8 mouse cellular contexts compared by ENCODE assay signal in the genomic region with DNA sequence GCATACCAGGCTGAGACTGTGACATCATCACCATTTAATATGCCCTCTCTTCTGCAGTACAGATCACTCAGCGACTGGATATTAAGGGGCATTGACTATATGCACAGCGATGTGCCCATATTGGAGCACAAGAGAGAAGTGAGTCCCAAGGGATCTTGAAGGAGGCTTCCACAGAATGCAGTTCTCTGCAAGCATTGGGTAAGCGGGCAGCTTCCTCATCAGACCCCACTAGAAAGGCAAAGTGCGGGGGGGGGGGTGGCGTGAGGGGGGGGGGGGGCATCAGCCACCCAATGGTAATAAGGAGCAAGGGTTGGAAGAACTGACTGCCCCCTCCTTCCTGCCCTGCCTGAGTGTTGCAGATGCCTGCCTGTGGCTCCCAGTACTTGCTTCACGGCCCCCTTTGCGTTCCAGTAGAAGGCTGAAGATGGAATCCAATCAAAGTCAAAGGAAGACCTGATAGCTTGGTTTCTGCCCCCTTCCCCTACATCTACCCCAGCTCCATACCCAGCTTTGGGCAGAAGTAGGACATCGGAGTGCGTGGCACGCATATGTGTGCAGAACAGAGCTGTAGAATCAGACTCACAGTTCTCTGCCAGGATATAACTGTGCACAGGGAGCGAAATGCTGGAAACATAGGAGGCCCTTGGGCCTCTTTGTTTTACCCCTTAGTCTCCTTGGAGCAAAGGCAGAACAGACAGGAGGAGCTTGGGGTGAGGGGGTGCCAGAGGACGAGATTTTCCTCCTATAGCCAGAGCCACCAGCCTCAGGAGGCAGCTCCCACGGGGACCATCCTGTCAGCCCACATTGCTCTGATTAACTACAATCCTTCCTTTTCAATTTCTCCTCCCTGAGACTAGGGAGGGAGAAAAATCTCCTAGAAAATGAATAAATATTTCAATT. TPM values are rescaled to one million over a fixed set of nuclear protein-coding genes. Genes with fewer than 3 reads are reported as not detected.
DNase-seq lines count a peak whose midpoint lies in the region; ATAC-seq and TF ChIP-seq lines count a peak whose summit lies in the region.

No protein-coding gene starts in this region.

- H3K27ac ChIP-seq in kidney, embryonic 16.5 days (ENCODE audit: low read length) = peak overlapping the region; percentile 87; the same call in 1 of the 2 replicates
- H3K27ac ChIP-seq in embryonic facial prominence, embryonic 15.5 days (replicated peaks) = peak overlapping the region; percentile 96
- peak overlapping the region; percentile 74 for H3K27ac ChIP-seq in hindbrain, postnatal 0 days
- H3K27ac ChIP-seq in neural tube, embryonic 12.5 days = peak overlapping the region; percentile 65

- ATAC-seq in kidney, embryonic 16.5 days (ENCODE audit: low FRiP score, low TSS enrichment) = no peak
- ATAC-seq in embryonic facial prominence, embryonic 15.5 days (ENCODE audit: insufficient number of reproducible peaks, low FRiP score, low TSS enrichment, low read depth) = no peak
- no peak for ATAC-seq in hindbrain, postnatal 0 days
- no peak for ATAC-seq in neural tube, embryonic 12.5 days (ENCODE audit: low FRiP score, low read depth)
- ATAC-seq in cerebellum, adult (ENCODE audit: insufficient number of reproducible peaks, low FRiP score, low TSS enrichment) = no peak
- no peak for ATAC-seq in megakaryocyte-erythroid progenitor cell, adult 5-6 weeks (replicated peaks; ENCODE audit: low FRiP score, low TSS enrichment, poor library complexity, severe bottlenecking)

- TF ChIP-seq CTCF in hindbrain, postnatal 0 days (IDR thresholded peaks at IDR 0.05; ENCODE audit: low read depth) = no peak

- peak overlapping the region; percentile 77 for H3K4me2 ChIP-seq in kidney, embryonic 16.5 days (replicated peaks; ENCODE audit: low read depth, low read length)
- peak overlapping the region; percentile 70 for H3K4me2 ChIP-seq in embryonic facial prominence, embryonic 15.5 days (replicated peaks)
- peak overlapping the region; percentile 73 for H3K4me2 ChIP-seq in hindbrain, postnatal 0 days (ENCODE audit: low read depth, low read length)
- peak overlapping the region; percentile 82 for H3K4me2 ChIP-seq in neural tube, embryonic 12.5 days (replicated peaks)

- H3K36me3 ChIP-seq in kidney, embryonic 16.5 days (ENCODE audit: insufficient read depth, low read length) = 0 out of 2 replicates have a peak, but pooled peaks cover 3% of the 10 kb centered on the region
- no peaks in the 10 kb centered on the region for H3K36me3 ChIP-seq in embryonic facial prominence, embryonic 15.5 days
- H3K36me3 ChIP-seq in hindbrain, postnatal 0 days (ENCODE audit: insufficient read depth, low read length) = no peaks in the 10 kb centered on the region
- H3K36me3 ChIP-seq in neural tube, embryonic 12.5 days = no peaks in the 10 kb centered on the region

- H3K4me1 ChIP-seq in kidney, embryonic 16.5 days (ENCODE audit: insufficient read depth, low read length) = peaks cover 57% of the 10 kb centered on the region
- peaks cover 60% of the 10 kb centered on the region for H3K4me1 ChIP-seq in embryonic facial prominence, embryonic 15.5 days
- peaks cover 10% of the 10 kb centered on the region; the same call in 1 of the 2 replicates for H3K4me1 ChIP-seq in hindbrain, postnatal 0 days (ENCODE audit: insufficient read depth, low read length)
- H3K4me1 ChIP-seq in neural tube, embryonic 12.5 days = peaks cover 67% of the 10 kb centered on the region

- H3K4me3 ChIP-seq in kidney, embryonic 16.5 days (ENCODE audit: low read length) = peak overlapping the region; percentile 64
- H3K4me3 ChIP-seq in embryonic facial prominence, embryonic 15.5 days (replicated peaks) = peak overlapping the region; percentile 70
- peak overlapping the region; percentile 51 for H3K4me3 ChIP-seq in hindbrain, postnatal 0 days (ENCODE audit: low read length)
- peak overlapping the region; percentile 64 for H3K4me3 ChIP-seq in neural tube, embryonic 12.5 days

- H3K27me3 ChIP-seq in kidney, embryonic 16.5 days (ENCODE audit: insufficient read depth, low read length) = no peaks in the 10 kb centered on the region
- no peaks in the 10 kb centered on the region for H3K27me3 ChIP-seq in embryonic facial prominence, embryonic 15.5 days
- no peaks in the 10 kb centered on the region for H3K27me3 ChIP-seq in hindbrain, postnatal 0 days (ENCODE audit: insufficient read depth, low read length)
- H3K27me3 ChIP-seq in neural tube, embryonic 12.5 days (replicated peaks) = no peaks in the 10 kb centered on the region

- 55% methylated on average over 12 of the region's 13 CpGs for WGBS in kidney, embryonic 16.5 days
- 22% methylated on average over 12 of the region's 13 CpGs for WGBS in embryonic facial prominence, embryonic 15.5 days
- WGBS in hindbrain, postnatal 0 days = 23% methylated on average over 13 of the region's 13 CpGs
- 36% methylated on average over 13 of the region's 13 CpGs for WGBS in neural tube, embryonic 12.5 days

- H3K9me3 ChIP-seq in kidney, embryonic 16.5 days (ENCODE audit: low read length) = no peaks in the 10 kb centered on the region
- H3K9me3 ChIP-seq in embryonic facial prominence, embryonic 15.5 days (replicated peaks) = no peaks in the 10 kb centered on the region
- no peaks in the 10 kb centered on the region for H3K9me3 ChIP-seq in hindbrain, postnatal 0 days (ENCODE audit: low read length)
- no peaks in the 10 kb centered on the region for H3K9me3 ChIP-seq in neural tube, embryonic 12.5 days

- H3K9ac ChIP-seq in kidney, embryonic 16.5 days (replicated peaks; ENCODE audit: low read length) = peak overlapping the region; percentile 87
- peak overlapping the region; percentile 78; the same call in 1 of the 2 replicates for H3K9ac ChIP-seq in embryonic facial prominence, embryonic 15.5 days
- H3K9ac ChIP-seq in hindbrain, postnatal 0 days (replicated peaks; ENCODE audit: low read length) = peak overlapping the region; percentile 47
- H3K9ac ChIP-seq in neural tube, embryonic 12.5 days = peak overlapping the region; percentile 75

- no peak for DNase-seq in kidney, postnatal 14 days
- peak; percentile 46 for DNase-seq in hindbrain, postnatal 0 days (ENCODE audit: low spot score)
- no peak for DNase-seq in natural killer cell, adult 2 months (ENCODE audit: low spot score in 2 of 2)

RNA-seq across cellular contexts. Expression of gene Kirrel, which starts 3.1 kb away (rescaled TPM):
- polyA plus RNA-seq in kidney, embryonic 16.5 days (2015; fragmentation: Nextera tagmentation; extraction: Ambion mirVana) = 16.4 and 18.6 TPM in 2 replicates
- 19.6 and 20.1 TPM in 2 replicates for polyA plus RNA-seq in embryonic facial prominence, embryonic 15.5 days (2015; fragmentation: Nextera tagmentation; extraction: Ambion mirVana)
- 7.2 and 11.3 TPM in 2 replicates for total RNA-seq in hindbrain, postnatal 0 days (2014; rRNA removed)
- 2.9 and 3.2 TPM in 2 replicates for polyA plus RNA-seq in hindbrain, postnatal 0 days (2015; fragmentation: Nextera tagmentation; extraction: Ambion mirVana)
- 12.9 and 13.2 TPM in 2 replicates for polyA plus RNA-seq in neural tube, embryonic 12.5 days (2016; fragmentation: Nextera tagmentation; extraction: Ambion mirVana)
- total RNA-seq in megakaryocyte-erythroid progenitor cell, adult 5-6 weeks (2014; fragmentation: Nextera tagmentation) = not detected in 2 replicates
- not detected in 2 replicates for total RNA-seq in megakaryocyte-erythroid progenitor cell, adult 5-6 weeks (2017)
